Mouse (Mus musculus) midbrain, embryonic 15.5 days (tissue): Measurements from ENCODE around the gene St3gal4. TPM values are rescaled to one million over a fixed set of nuclear protein-coding genes. Genes with fewer than 3 reads are reported as not detected.
"Not testable (repeated sequence)": the region's sequence is repeated elsewhere in the genome, so short reads cannot be mapped to it uniquely, and the experiment has no call there.

ENCODE experiments used
- ATAC-seq: fragments of 200-750 bp; cut with Nextera tagmentation; replicated peaks from 2 replicates; pipeline ENCODE4 v1.8.0; 2017; ENCODE audit warnings: moderate TSS enrichment
- H3K27ac ChIP-seq: fragments of 300-500 bp; sonication (generic); 2 replicates; pipeline ENCODE4 v1.5.1; 2015; ENCODE audit warnings: mild to moderate bottlenecking, inconsistent platforms
- H3K27me3 ChIP-seq: fragments of 300-500 bp; sonication (generic); replicated peaks from 2 replicates; pipeline ENCODE4 v1.6.1; 2015; ENCODE audit warnings: inconsistent platforms
- H3K36me3 ChIP-seq: fragments of 300-500 bp; sonication (generic); replicated peaks from 2 replicates; pipeline ENCODE4 v1.6.1; 2015; ENCODE audit warnings: inconsistent platforms
- H3K4me1 ChIP-seq: fragments of 300-500 bp; sonication (generic); 2 replicates; pipeline ENCODE4 v1.6.1; 2015; ENCODE audit warnings: inconsistent platforms
- H3K4me2 ChIP-seq: fragments of 300-500 bp; sonication (generic); 2 replicates; pipeline ENCODE4 v1.6.1; 2015; ENCODE audit warnings: inconsistent platforms, mild to moderate bottlenecking, moderate library complexity
- H3K4me3 ChIP-seq: fragments of 300-500 bp; sonication (generic); 2 replicates; pipeline ENCODE4 v1.5.1; 2015; ENCODE audit warnings: mild to moderate bottlenecking, inconsistent platforms
- H3K9ac ChIP-seq: fragments of 300-500 bp; sonication (generic); 2 replicates; pipeline ENCODE4 v1.6.1; 2015; ENCODE audit warnings: mild to moderate bottlenecking, inconsistent platforms
- H3K9me3 ChIP-seq: fragments of 300-500 bp; sonication (generic); 2 replicates; pipeline ENCODE4 v1.6.1; 2016; ENCODE audit warnings: inconsistent platforms
- whole genome bisulfite sequencing: fragments of 180-500 bp; shearing (Covaris S2); methylation state at CpG from one replicate; pipeline ENCODE4 v1.1.7; 2015; ENCODE audit warnings: mixed read lengths; 5-methylcytosine and 5-hydroxymethylcytosine counted together
- polyA plus RNA-seq: library from polyadenylated mRNA; unstranded; fragments of >200 nt; fragmentation: Nextera tagmentation; extraction: Ambion mirVana; gene quantifications from 2 replicates; pipeline ENCODE4 v1.2.1, GENCODE M21; 2015

Gene St3gal4
- polyA plus RNA-seq, 1 experiment from 2014 or later, result 13.0 TPM

GRCm38 (mm10) chr9:35148822-35149221, 29.8 kb upstream of the St3gal4 start:
- H3K27ac ChIP-seq, H3K4me1 ChIP-seq, H3K27me3 ChIP-seq, H3K36me3 ChIP-seq, H3K4me2 ChIP-seq, ATAC-seq, H3K4me3 ChIP-seq, H3K9me3 ChIP-seq, H3K9ac ChIP-seq: not testable (repeated sequence)

- H3K4me3 ChIP-seq, H3K9me3 ChIP-seq, H3K27ac ChIP-seq, H3K9ac ChIP-seq, H3K4me2 ChIP-seq, ATAC-seq, H3K36me3 ChIP-seq, H3K4me1 ChIP-seq, H3K27me3 ChIP-seq: not testable (repeated sequence)
- WGBS, result 94% methylated on average over 14 of the region's 14 CpGs
Measured at GRCm38 (mm10) chr9:35147261-35147660, 28.2 kb upstream of the St3gal4 start.

GRCm38 (mm10) chr9:35145829-35146228, 26.8 kb upstream of the St3gal4 start:
- ATAC-seq, result no peak
- no peaks in the 10 kb centered on the region for H3K27me3 ChIP-seq
- no peak overlapping the region for H3K9ac ChIP-seq
- H3K4me2 ChIP-seq, result no peak overlapping the region
- no peaks in the 10 kb centered on the region for H3K4me1 ChIP-seq
- WGBS, result 92% methylated on average over 1 of the region's 1 CpGs
- H3K4me3 ChIP-seq, result no peak overlapping the region
- no peaks in the 10 kb centered on the region for H3K36me3 ChIP-seq
- H3K9me3 ChIP-seq, result no peaks in the 10 kb centered on the region
- no peak overlapping the region for H3K27ac ChIP-seq

DNA sequence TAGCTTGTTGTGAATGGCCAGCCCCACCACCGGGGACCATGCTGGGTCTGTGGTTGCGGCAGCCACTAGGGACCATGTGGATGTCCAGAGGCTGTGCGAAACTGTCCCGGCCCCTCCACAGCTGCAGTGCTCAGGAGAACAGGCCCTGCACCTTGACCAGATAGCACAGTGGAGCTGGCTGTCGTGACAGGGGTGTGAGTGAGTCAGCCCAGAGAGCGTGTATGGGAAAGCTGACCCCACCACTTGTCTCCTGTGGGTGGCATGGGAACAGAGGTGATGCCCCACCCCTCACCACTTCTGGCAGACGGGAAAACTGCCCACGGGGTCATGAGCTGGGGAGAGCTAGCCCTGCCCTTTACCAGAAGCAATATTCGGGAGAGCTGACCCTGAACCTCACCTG, 26.1 kb upstream of the St3gal4 start:
- H3K4me3 ChIP-seq, result no peak overlapping the region
- ATAC-seq, result no peak
- H3K4me2 ChIP-seq, result no peak overlapping the region
- no peak overlapping the region for H3K27ac ChIP-seq
- H3K27me3 ChIP-seq, result no peaks in the 10 kb centered on the region
- no peak overlapping the region for H3K9ac ChIP-seq
- H3K4me1 ChIP-seq, result no peaks in the 10 kb centered on the region
- no peaks in the 10 kb centered on the region for H3K9me3 ChIP-seq
- WGBS, result 88% methylated on average over 9 of the region's 9 CpGs
- no peaks in the 10 kb centered on the region for H3K36me3 ChIP-seq

DNA sequence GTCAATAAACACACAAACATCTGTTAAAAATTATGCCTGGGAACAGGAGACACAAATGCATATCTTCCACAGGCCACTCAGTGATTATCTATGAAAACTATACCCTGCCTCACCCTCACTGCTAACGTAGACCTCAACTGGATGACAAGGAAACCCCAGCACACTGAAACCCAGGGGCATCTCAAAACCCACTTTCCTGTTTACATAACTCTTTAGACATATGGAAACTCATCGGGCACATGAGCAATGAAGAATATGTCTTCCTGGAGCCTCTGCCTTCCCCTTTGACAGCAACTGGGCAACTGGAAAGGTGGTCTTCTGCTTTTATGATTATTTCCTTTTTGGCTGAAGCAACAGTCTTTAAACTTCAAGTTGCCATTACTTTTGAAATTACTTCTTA, 23.2 kb upstream of the St3gal4 start:
- no peaks in the 10 kb centered on the region for H3K4me1 ChIP-seq
- no peak overlapping the region for H3K27ac ChIP-seq
- no peaks in the 10 kb centered on the region for H3K27me3 ChIP-seq
- WGBS, result 86% methylated on average over 2 of the region's 2 CpGs
- no peaks in the 10 kb centered on the region for H3K9me3 ChIP-seq
- H3K36me3 ChIP-seq, result no peaks in the 10 kb centered on the region
- ATAC-seq, result no peak
- H3K4me2 ChIP-seq, result no peak overlapping the region
- H3K9ac ChIP-seq, result no peak overlapping the region
- no peak overlapping the region for H3K4me3 ChIP-seq

DNA sequence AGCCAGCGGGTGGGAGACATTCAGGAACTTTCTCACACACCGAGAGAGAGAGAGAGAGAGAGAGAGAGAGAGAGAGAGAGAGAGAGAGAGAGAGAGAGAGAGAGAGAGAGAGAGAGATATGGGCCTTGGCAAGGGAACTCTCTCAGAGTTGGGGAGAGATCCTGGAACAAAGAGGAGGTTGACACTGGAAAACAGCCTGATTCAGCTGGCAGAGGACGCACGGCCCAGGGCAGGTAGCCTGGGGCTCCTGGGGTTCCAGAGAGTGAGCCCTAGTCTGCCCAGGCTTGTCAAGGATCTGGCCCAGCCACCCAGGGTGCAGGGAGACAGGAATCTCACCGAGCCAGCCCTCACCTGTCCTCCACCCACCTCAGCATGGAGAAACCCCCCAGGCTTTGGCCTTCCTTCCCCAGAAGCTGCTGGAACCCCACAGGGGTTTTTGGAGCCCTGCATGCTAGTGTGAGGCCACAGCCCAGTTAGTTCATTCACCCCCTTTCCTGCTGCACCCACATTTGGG, 20.2 kb upstream of the St3gal4 start:
- WGBS, result 81% methylated on average over 5 of the region's 5 CpGs
- ATAC-seq, result no peak
- Histone ChIP-seq H3K4me2 (no peak overlapping the region), H3K9ac (no peak overlapping the region), H3K27ac (no peak overlapping the region), H3K9me3 (no peaks in the 10 kb centered on the region), H3K36me3 (no peaks in the 10 kb centered on the region), H3K4me1 (no peaks in the 10 kb centered on the region), H3K4me3 (no peak overlapping the region), H3K27me3 (no peaks in the 10 kb centered on the region)

DNA sequence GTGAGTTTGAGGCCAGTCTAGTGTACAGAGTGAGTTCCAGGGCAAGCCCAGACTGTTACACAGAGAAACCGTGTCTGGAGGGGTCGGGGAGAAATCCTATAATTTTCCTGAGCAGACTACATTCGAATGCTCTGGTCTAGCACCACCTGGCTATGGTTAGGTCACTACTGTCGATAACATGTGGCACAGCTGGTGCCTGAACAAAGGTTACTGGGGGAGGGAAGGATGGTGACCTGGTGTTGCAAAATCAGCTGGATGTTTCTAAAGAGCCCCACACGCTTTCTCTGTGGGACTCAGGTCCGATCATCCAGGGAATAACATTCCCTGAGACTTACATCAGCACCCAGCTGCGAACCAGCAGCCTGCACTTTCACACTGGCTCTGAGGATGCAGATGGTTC, 19.0 kb upstream of the St3gal4 start:
- 85% methylated on average over 7 of the region's 7 CpGs for WGBS
- H3K4me2 ChIP-seq, result no peak overlapping the region
- H3K36me3 ChIP-seq, result no peaks in the 10 kb centered on the region

GRCm38 (mm10) chr9:35135575-35135974, 16.5 kb upstream of the St3gal4 start:
- Histone ChIP-seq H3K27ac (no peak overlapping the region), H3K9ac (no peak overlapping the region), H3K4me2 (no peak overlapping the region), H3K4me1 (no peaks in the 10 kb centered on the region), H3K4me3 (no peak overlapping the region), H3K27me3 (no peaks in the 10 kb centered on the region), H3K36me3 (no peaks in the 10 kb centered on the region), H3K9me3 (no peaks in the 10 kb centered on the region)
- no peak for ATAC-seq
- WGBS, result 65% methylated on average over 6 of the region's 6 CpGs

More for the DNA sequence above, 19.0 kb upstream of the St3gal4 start:
- no peaks in the 10 kb centered on the region for H3K27me3 ChIP-seq
- no peak overlapping the region for H3K4me3 ChIP-seq
- no peak for ATAC-seq
- H3K9ac ChIP-seq, result no peak overlapping the region
- H3K9me3 ChIP-seq, result no peaks in the 10 kb centered on the region
- no peaks in the 10 kb centered on the region for H3K4me1 ChIP-seq
- no peak overlapping the region for H3K27ac ChIP-seq

- ATAC-seq, result no peak
- 91% methylated on average over 16 of the region's 16 CpGs for WGBS
- no peak overlapping the region for H3K4me3 ChIP-seq
- no peak overlapping the region for H3K9ac ChIP-seq
- no peak overlapping the region for H3K27ac ChIP-seq
- H3K4me2 ChIP-seq, result no peak overlapping the region
- H3K9me3 ChIP-seq, result no peaks in the 10 kb centered on the region
- no peaks in the 10 kb centered on the region for H3K27me3 ChIP-seq
- H3K4me1 ChIP-seq, result no peaks in the 10 kb centered on the region
- no peaks in the 10 kb centered on the region; the same call in 1 of the 2 replicates for H3K36me3 ChIP-seq
Measured at GRCm38 (mm10) chr9:35131637-35132397, 12.7 kb upstream of the St3gal4 start.

- Histone ChIP-seq H3K9ac (no peak overlapping the region), H3K27me3 (no peaks in the 10 kb centered on the region), H3K4me1 (no peaks in the 10 kb centered on the region), H3K9me3 (no peaks in the 10 kb centered on the region), H3K36me3 (peaks cover 6% of the 10 kb centered on the region; the same call in 1 of the 2 replicates), H3K4me2 (no peak overlapping the region), H3K27ac (no peak overlapping the region), H3K4me3 (no peak overlapping the region)
- 89% methylated on average over 9 of the region's 9 CpGs for WGBS
- no peak for ATAC-seq
Measured at GRCm38 (mm10) chr9:35128995-35129418, 9.9 kb upstream of the St3gal4 start.

DNA sequence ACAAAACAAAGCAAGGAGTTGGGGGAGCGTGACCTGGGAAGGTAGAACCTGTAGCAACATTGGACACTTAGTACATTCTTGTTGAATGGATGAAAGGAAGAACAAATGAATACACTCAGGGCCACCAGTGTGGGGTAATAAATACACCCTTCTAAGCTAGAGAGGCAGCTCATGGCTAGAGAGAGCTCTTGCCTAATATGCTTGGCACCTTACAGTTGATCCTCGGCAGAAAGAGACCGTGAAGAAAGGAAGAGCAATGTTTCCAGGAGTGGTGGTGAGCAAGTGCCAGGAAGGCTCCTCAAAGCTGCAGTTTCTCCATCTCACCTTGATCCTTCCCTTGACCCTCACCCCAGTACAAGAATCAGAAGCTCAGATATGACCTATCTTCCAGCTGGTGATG, 9.5 kb upstream of the St3gal4 start:
- Histone ChIP-seq H3K27me3 (no peaks in the 10 kb centered on the region), H3K4me2 (no peak overlapping the region), H3K27ac (no peak overlapping the region), H3K9ac (no peak overlapping the region), H3K36me3 (peaks cover 6% of the 10 kb centered on the region; the same call in 1 of the 2 replicates), H3K4me3 (no peak overlapping the region), H3K9me3 (no peaks in the 10 kb centered on the region), H3K4me1 (no peaks in the 10 kb centered on the region)
- 90% methylated on average over 3 of the region's 3 CpGs for WGBS
- ATAC-seq, result no peak

GRCm38 (mm10) chr9:35127561-35127960, 8.5 kb upstream of the St3gal4 start:
- no peak overlapping the region for H3K27ac ChIP-seq
- H3K4me1 ChIP-seq, result no peaks in the 10 kb centered on the region
- ATAC-seq, result no peak
- peaks cover 6% of the 10 kb centered on the region; the same call in 1 of the 2 replicates for H3K36me3 ChIP-seq
- H3K4me3 ChIP-seq, result no peak overlapping the region
- 94% methylated on average over 5 of the region's 5 CpGs for WGBS
- no peaks in the 10 kb centered on the region for H3K27me3 ChIP-seq
- H3K9me3 ChIP-seq, result no peaks in the 10 kb centered on the region
- H3K9ac ChIP-seq, result no peak overlapping the region
- no peak overlapping the region for H3K4me2 ChIP-seq

- no peak overlapping the region for H3K4me3 ChIP-seq
- peaks cover 6% of the 10 kb centered on the region; the same call in 1 of the 2 replicates for H3K36me3 ChIP-seq
- no peak overlapping the region for H3K9ac ChIP-seq
- H3K27ac ChIP-seq, result no peak overlapping the region
- H3K4me2 ChIP-seq, result no peak overlapping the region
- H3K27me3 ChIP-seq, result no peaks in the 10 kb centered on the region
- 82% methylated on average over 6 of the region's 6 CpGs for WGBS
- H3K9me3 ChIP-seq, result no peaks in the 10 kb centered on the region
- no peak for ATAC-seq
- H3K4me1 ChIP-seq, result no peaks in the 10 kb centered on the region
Measured at GRCm38 (mm10) chr9:35127147-35127546, 8.1 kb upstream of the St3gal4 start.
